Comparison of ENCODE assay signal across 16 mouse cellular contexts in genomic region chr6:145193446-145193845, GRCm38 (mm10). TPM values are rescaled to one million over a fixed set of nuclear protein-coding genes. Genes with fewer than 3 reads are reported as not detected.
DNase-seq lines count a peak whose midpoint lies in the region; ATAC-seq and TF ChIP-seq lines count a peak whose summit lies in the region.
"Had no signal": no experiment of that assay in that cellular context is flagged by ENCODE, and none has a peak within 500 bp of the region (broad histone marks: within the 10 kb centered on the region; RNA-seq: fewer than 3 reads in every experiment).

No protein-coding gene starts in this region.

- no peaks in the 10 kb centered on the region for H3K4me1 ChIP-seq in CH12.LX (ENCODE audit: control insufficient read depth in 1 of 2, insufficient read depth in 2 of 2)
- H3K4me1 ChIP-seq in hindbrain, postnatal 0 days (ENCODE audit: insufficient read depth, low read length), result no peaks in the 10 kb centered on the region

- no peak for TF ChIP-seq RAD21 in CH12.LX (IDR thresholded peaks at IDR 0.05; ENCODE audit: low read depth, low read length)

- ATAC-seq in frontal cortex, adult (ENCODE audit: low TSS enrichment), result peak; percentile 65; the same call in 1 of the 2 replicates
- peak; percentile 93 for ATAC-seq in megakaryocyte, adult 5-6 weeks (ENCODE audit: poor library complexity, severe bottlenecking)
- ATAC-seq in hindbrain, postnatal 0 days, result no peak
- ATAC-seq: forebrain, embryonic 14.5 days had no signal

- in situ Hi-C loops in CH12.LX (cut with MboI; ENCODE audit: low pct_ligation_motif_present, low pct_unique_long_range_greater_than_20kb, low sequenced_read_pairs), result no loop called here

- no peak overlapping the region for H3K9ac ChIP-seq in CH12.LX (ENCODE audit: insufficient read depth, low read depth)
- no peak overlapping the region for H3K9ac ChIP-seq in hindbrain, postnatal 0 days (replicated peaks; ENCODE audit: low read length)
- H3K9ac ChIP-seq: embryonic facial prominence, embryonic 15.5 days had no signal

- TF ChIP-seq EP300 in CH12.LX (IDR thresholded peaks at IDR 0.05; ENCODE audit: low read length), result no peak

- no peak overlapping the region for H3K4me3 ChIP-seq in CH12.LX (replicated peaks in 1 of 3; ENCODE audit: low read depth in 2 of 3, low read length in 2 of 3, poor library complexity in 1 of 3)
- no peak overlapping the region for H3K4me3 ChIP-seq in hindbrain, postnatal 0 days (ENCODE audit: low read length)
- H3K4me3 ChIP-seq: embryonic facial prominence, embryonic 15.5 days; gastrocnemius, adult 2 months; left cerebral cortex, adult 2 months had no signal

- no peaks in the 10 kb centered on the region for H3K36me3 ChIP-seq in CH12.LX (replicated peaks in 1 of 2; ENCODE audit: control insufficient read depth in 1 of 2, insufficient read depth in 1 of 2, low read length in 1 of 2)
- no peaks in the 10 kb centered on the region for H3K36me3 ChIP-seq in hindbrain, postnatal 0 days (ENCODE audit: insufficient read depth, low read length)
- H3K36me3 ChIP-seq: embryonic facial prominence, embryonic 15.5 days had no signal

- TF ChIP-seq CTCF in CH12.LX (conservative IDR thresholded peaks at IDR 0.05 in 1 of 2, IDR thresholded peaks at IDR 0.05 in 1 of 2; ENCODE audit: low read depth in 2 of 2, low read length in 2 of 2), result no peak
- no peak for TF ChIP-seq CTCF in hindbrain, postnatal 0 days (IDR thresholded peaks at IDR 0.05; ENCODE audit: low read depth)

- no peaks in the 10 kb centered on the region for H3K27me3 ChIP-seq in CH12.LX (replicated peaks)
- H3K27me3 ChIP-seq in hindbrain, postnatal 0 days (ENCODE audit: insufficient read depth, low read length), result no peaks in the 10 kb centered on the region
- H3K27me3 ChIP-seq: embryonic facial prominence, embryonic 15.5 days had no signal

- 82% methylated on average over 11 of the region's 11 CpGs for WGBS in hindbrain, postnatal 0 days

- H3K79me2 ChIP-seq in CH12.LX (replicated peaks; ENCODE audit: control insufficient read depth, extremely low read depth, insufficient read depth, poor library complexity, severe bottlenecking), result no peaks in the 10 kb centered on the region

- no peaks in the 10 kb centered on the region for H3K9me3 ChIP-seq in CH12.LX (replicated peaks; ENCODE audit: low read length)
- no peaks in the 10 kb centered on the region for H3K9me3 ChIP-seq in hindbrain, postnatal 0 days (ENCODE audit: low read length)
- H3K9me3 ChIP-seq: embryonic facial prominence, embryonic 15.5 days had no signal

- dilution Hi-C loops in CH12.LX (cut with MboI; ENCODE audit: extremely low pct_ligation_motif_present, extremely low pct_unique_long_range_greater_than_20kb, low sequenced_read_pairs), result no loop called here

- no peak overlapping the region for H3K27ac ChIP-seq in CH12.LX (ENCODE audit: insufficient read depth, low read depth)
- no peak overlapping the region for H3K27ac ChIP-seq in hindbrain, postnatal 0 days
- H3K27ac ChIP-seq: embryonic facial prominence, embryonic 15.5 days; gastrocnemius, adult 2 months; left cerebral cortex, adult 2 months had no signal

- no peak for DNase-seq in frontal cortex, postnatal 10 days (ENCODE audit: low spot score in 2 of 2)
- DNase-seq in CH12.LX (ENCODE audit: extremely low read depth), result no peak
- peak; percentile 38 to 61 for DNase-seq in thymus, postnatal 10 days (ENCODE audit: low spot score in 2 of 2)
- DNase-seq in hindbrain, postnatal 0 days (ENCODE audit: low spot score), result no peak
- no peak for DNase-seq in ovary, postnatal 36 days (ENCODE audit: low spot score)
- DNase-seq in c-Kit-positive CD71-positive TER-119-positive erythroid progenitor cells, embryonic 14.5 days (ENCODE audit: low spot score), result no peak
- DNase-seq: adrenal gland, adult 2 months; gastrocnemius, adult 2 months; heart, postnatal 4 days; kidney, adult 11 months; lung, adult 18-20 months had no signal

- no peak for TF ChIP-seq POLR2A in CH12.LX (IDR thresholded peaks at IDR 0.05; ENCODE audit: low read depth, low read length)

- H3K4me2 ChIP-seq in CH12.LX (ENCODE audit: insufficient read depth, low read depth, poor library complexity, severe bottlenecking), result no peak overlapping the region
- no peak overlapping the region for H3K4me2 ChIP-seq in hindbrain, postnatal 0 days (ENCODE audit: low read depth, low read length)
- H3K4me2 ChIP-seq: embryonic facial prominence, embryonic 15.5 days had no signal

TF ChIP-seq in CH12.LX, 34 proteins besides CTCF, POLR2A, EP300 and RAD21:
- TF ChIP-seq TBP (conservative IDR thresholded peaks at IDR 0.05; ENCODE audit: low read depth, low read length) (no peak), JUND (conservative IDR thresholded peaks at IDR 0.05; ENCODE audit: low read depth, low read length) (no peak), MAFK (IDR thresholded peaks at IDR 0.05; ENCODE audit: insufficient replicate concordance, low read length) (no peak), JUN (IDR thresholded peaks at IDR 0.05; ENCODE audit: insufficient read depth, low read depth, low read length) (no peak), NELFE (IDR thresholded peaks at IDR 0.05; ENCODE audit: low read depth, low read length) (no peak), ELF1 (IDR thresholded peaks at IDR 0.05; ENCODE audit: low read depth, low read length) (0 out of 2 replicates have a peak, but pooled peaks have one; percentile 23)

RNA-seq across cellular contexts. Expression of gene Casc1, which starts 17.4 kb away (rescaled TPM):
- total RNA-seq in CH12.LX (2012; rRNA removed), result 0.21 and 0.25 TPM in 2 replicates
- total RNA-seq in CH12.LX (2014; rRNA removed), result 0.21 and 0.30 TPM in 2 replicates
- polyA plus RNA-seq in CH12.LX (2012; ENCODE audit: insufficient read length, low read depth), result 0.33 and 0.41 TPM in 2 replicates
- 0.52 and 1.3 TPM in 2 replicates for total RNA-seq in megakaryocyte, adult 5-6 weeks (2015)
- 0.28 and 0.55 TPM in 2 replicates for total RNA-seq in megakaryocyte, adult 5-6 weeks (2017)
- 1.5 and 1.7 TPM in 2 replicates for total RNA-seq in hindbrain, postnatal 0 days (2014; rRNA removed)
- polyA plus RNA-seq in hindbrain, postnatal 0 days (2015; fragmentation: Nextera tagmentation; extraction: Ambion mirVana), result 0.80 and 1.2 TPM in 2 replicates

RNA-seq across cellular contexts. Expression of gene Etfrf1, which starts 17.5 kb away (rescaled TPM):
- 10.8 and 11.6 TPM in 2 replicates for total RNA-seq in CH12.LX (2012; rRNA removed)
- 29.9 and 35.7 TPM in 2 replicates for total RNA-seq in CH12.LX (2014; rRNA removed)
- polyA plus RNA-seq in CH12.LX (2012; ENCODE audit: insufficient read length, low read depth), result 20.2 and 21.9 TPM in 2 replicates
- total RNA-seq in megakaryocyte, adult 5-6 weeks (2015), result 28.2 and 30.7 TPM in 2 replicates
- total RNA-seq in megakaryocyte, adult 5-6 weeks (2017), result 23.4 and 24.1 TPM in 2 replicates
- 10.9 and 11.8 TPM in 2 replicates for total RNA-seq in hindbrain, postnatal 0 days (2014; rRNA removed)
- 33.5 and 36.3 TPM in 2 replicates for polyA plus RNA-seq in hindbrain, postnatal 0 days (2015; fragmentation: Nextera tagmentation; extraction: Ambion mirVana)

RNA-seq across cellular contexts. Expression of gene Kras, which starts 56.6 kb away (rescaled TPM):
- total RNA-seq in CH12.LX (2012; rRNA removed), result 5.9 and 7.6 TPM in 2 replicates
- total RNA-seq in CH12.LX (2014; rRNA removed), result 18.8 and 22.3 TPM in 2 replicates
- 32.8 and 44.6 TPM in 2 replicates for polyA plus RNA-seq in CH12.LX (2012; ENCODE audit: insufficient read length, low read depth)
- 50.0 and 61.1 TPM in 2 replicates for total RNA-seq in megakaryocyte, adult 5-6 weeks (2015)
- total RNA-seq in megakaryocyte, adult 5-6 weeks (2017), result 22.3 and 24.2 TPM in 2 replicates
- 25.9 and 27.9 TPM in 2 replicates for total RNA-seq in hindbrain, postnatal 0 days (2014; rRNA removed)
- polyA plus RNA-seq in hindbrain, postnatal 0 days (2015; fragmentation: Nextera tagmentation; extraction: Ambion mirVana), result 70.0 and 72.5 TPM in 2 replicates

Comparison
In these comparisons a context has a peak if more than half of its experiments do, and no peak if none do; other contexts are left out.
1. DNase-seq: peak in thymus, postnatal 10 days (2 of 2); none in frontal cortex, postnatal 10 days (0 of 2), CH12.LX (single experiment), hindbrain, postnatal 0 days (single experiment), ovary, postnatal 36 days (single experiment) and c-Kit-positive CD71-positive TER-119-positive erythroid progenitor cells, embryonic 14.5 days (single experiment).